ENCODE assay signal across 8 mouse cellular contexts in the genomic region with DNA sequence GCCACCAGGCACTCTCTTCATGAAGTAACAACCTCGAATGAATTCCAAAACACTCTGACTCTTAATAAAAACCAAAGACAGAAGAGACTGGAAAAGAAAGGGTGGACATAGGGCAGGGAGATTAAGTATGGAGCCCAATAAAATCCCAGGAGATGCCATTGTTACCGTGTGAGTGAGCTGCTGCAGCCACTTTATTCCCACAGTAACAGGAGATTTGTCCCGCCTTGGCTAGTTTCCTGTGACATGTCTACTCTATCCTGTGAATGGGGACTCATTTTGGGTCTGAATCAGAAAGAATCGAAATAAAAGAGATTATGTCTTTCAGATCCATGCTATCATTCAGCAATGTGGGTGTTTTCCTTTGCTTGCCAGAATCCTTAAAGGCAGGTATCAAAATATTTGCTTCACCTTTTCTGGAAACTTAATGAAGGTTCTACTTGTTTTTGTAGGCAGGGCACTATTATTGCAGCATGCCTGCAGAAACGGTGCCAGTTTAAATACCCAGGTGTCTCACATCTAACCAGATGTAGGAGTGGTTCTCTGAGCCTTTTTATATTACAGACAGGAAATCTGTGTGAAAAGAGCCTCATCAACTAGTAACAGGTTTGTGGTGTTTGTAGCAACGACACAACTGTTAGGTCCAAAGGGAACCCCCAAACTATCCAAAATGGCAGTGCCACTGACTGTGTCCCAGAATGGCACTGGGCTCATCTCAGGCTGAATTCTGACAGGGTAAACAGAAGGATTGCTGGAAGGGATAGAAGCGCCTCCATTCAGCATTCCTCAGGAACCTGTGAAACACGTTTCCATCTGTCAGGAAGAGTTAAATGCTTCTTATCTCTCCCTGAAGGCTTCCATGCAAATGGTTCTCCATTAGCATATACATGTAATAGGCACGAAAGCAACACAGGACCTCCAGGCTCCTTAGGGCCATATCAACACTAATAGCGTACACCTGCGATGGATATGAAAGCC. TPM values are rescaled to one million over a fixed set of nuclear protein-coding genes. Genes with fewer than 3 reads are reported as not detected.
A peak's percentile ranks its signal among the peaks of the same experiment; 100 is the strongest.
DNase-seq lines count a peak whose midpoint lies in the region; ATAC-seq and TF ChIP-seq lines count a peak whose summit lies in the region.

No protein-coding gene starts in this region.

- DNase-seq in heart, postnatal 4 days: no peak
- peak; percentile 69 for DNase-seq in CD4-positive, CD25-positive, alpha-beta regulatory T cell, adult 2 months (ENCODE audit: low read depth, low spot score)
- no peak for DNase-seq in adrenal gland, adult (ENCODE audit: inconsistent age in 2 of 2, low spot score in 1 of 2)
- no peak for DNase-seq in gastrocnemius, postnatal 25 days

- H3K27me3 ChIP-seq in heart, embryonic 14.5 days (ENCODE audit: control insufficient read depth, insufficient read depth, low read length): no peaks in the 10 kb centered on the region
- no peaks in the 10 kb centered on the region for H3K27me3 ChIP-seq in limb, embryonic 15.5 days

- no peak for ATAC-seq in heart, embryonic 14.5 days (ENCODE audit: insufficient number of reproducible peaks, insufficient read depth, low FRiP score, low read depth)
- ATAC-seq in limb, embryonic 15.5 days (ENCODE audit: insufficient number of reproducible peaks, low FRiP score, low TSS enrichment, low read depth): no peak
- ATAC-seq in megakaryocyte-erythroid progenitor cell, adult 5-6 weeks (replicated peaks; ENCODE audit: low FRiP score, low TSS enrichment, poor library complexity, severe bottlenecking): no peak

- TF ChIP-seq POLR2A in embryonic fibroblast, embryonic 13.5 days (IDR thresholded peaks at IDR 0.05; ENCODE audit: low read depth, low read length): no peak

- H3K9ac ChIP-seq in heart, embryonic 14.5 days (ENCODE audit: low read length): peak overlapping the region; percentile 71; the same call in 1 of the 2 replicates
- no peak overlapping the region for H3K9ac ChIP-seq in limb, embryonic 15.5 days

- WGBS in heart, embryonic 14.5 days: 54% methylated on average over 11 of the region's 11 CpGs
- WGBS in limb, embryonic 15.5 days: 23% methylated on average over 11 of the region's 11 CpGs

- H3K9me3 ChIP-seq in heart, embryonic 14.5 days (ENCODE audit: control insufficient read depth, low read length): no peaks in the 10 kb centered on the region
- H3K9me3 ChIP-seq in limb, embryonic 15.5 days: no peaks in the 10 kb centered on the region

- no peak for TF ChIP-seq CTCF in embryonic fibroblast, embryonic 13.5 days (IDR thresholded peaks at IDR 0.05; ENCODE audit: borderline replicate concordance, insufficient read depth, low read length)

- peak overlapping the region; percentile 95 to 99 for H3K27ac ChIP-seq in heart, embryonic 14.5 days (replicated peaks in 1 of 2; ENCODE audit: control insufficient read depth in 1 of 2, insufficient read depth in 1 of 2, low read depth in 2 of 2, low read length in 2 of 2)
- H3K27ac ChIP-seq in embryonic fibroblast, embryonic 13.5 days (ENCODE audit: insufficient read depth, low read length): peak overlapping the region; percentile 88
- peak overlapping the region; percentile 94 for H3K27ac ChIP-seq in limb, embryonic 15.5 days

- no peak overlapping the region for H3K4me2 ChIP-seq in heart, embryonic 14.5 days (ENCODE audit: low read length)
- no peak overlapping the region for H3K4me2 ChIP-seq in limb, embryonic 15.5 days

- no peaks in the 10 kb centered on the region for H3K36me3 ChIP-seq in heart, embryonic 14.5 days (ENCODE audit: control insufficient read depth, insufficient read depth, low read length)
- no peaks in the 10 kb centered on the region for H3K36me3 ChIP-seq in limb, embryonic 15.5 days

- H3K4me1 ChIP-seq in heart, embryonic 14.5 days (ENCODE audit: control insufficient read depth in 2 of 2, insufficient read depth in 2 of 2, low read length in 2 of 2): peaks cover 17 to 35% of the 10 kb centered on the region in 2 experiments
- H3K4me1 ChIP-seq in embryonic fibroblast, embryonic 13.5 days (ENCODE audit: control insufficient read depth, insufficient read depth, low read length): peaks cover 8% of the 10 kb centered on the region
- H3K4me1 ChIP-seq in limb, embryonic 15.5 days: peaks cover 36% of the 10 kb centered on the region

- H3K4me3 ChIP-seq in heart, embryonic 14.5 days (ENCODE audit: control insufficient read depth in 1 of 2, insufficient read depth in 1 of 2, low read depth in 1 of 2, low read length in 2 of 2): no peak overlapping the region
- H3K4me3 ChIP-seq in embryonic fibroblast, embryonic 13.5 days (ENCODE audit: insufficient read depth, low read length): no peak overlapping the region
- no peak overlapping the region for H3K4me3 ChIP-seq in limb, embryonic 15.5 days

RNA-seq across cellular contexts. Expression of a gene that starts 55.5 kb away (rescaled TPM):
- polyA plus RNA-seq in heart, embryonic 14.5 days (2014; fragmentation: Nextera tagmentation; extraction: Ambion mirVana): 46.9 and 53.0 TPM in 2 replicates
- 10 to 100 TPM; 57.3 to 61.0 TPM for total RNA-seq in heart, postnatal 4 days (2021)
- polyA plus RNA-seq in embryonic fibroblast, embryonic 13.5 days (2011; ENCODE audit: insufficient read length, low read depth, missing spikeins): 45.2 and 51.4 TPM in 2 replicates
- polyA plus RNA-seq in limb, embryonic 15.5 days (2015; fragmentation: Nextera tagmentation; extraction: Ambion mirVana): 48.6 and 51.7 TPM in 2 replicates
- total RNA-seq in megakaryocyte-erythroid progenitor cell, adult 5-6 weeks (2014; fragmentation: Nextera tagmentation): 48.8 and 57.3 TPM in 2 replicates
- total RNA-seq in megakaryocyte-erythroid progenitor cell, adult 5-6 weeks (2017): 101 and 150 TPM in 2 replicates
- total RNA-seq in gastrocnemius, postnatal 25 days (2021): 10 to 100 TPM; 30.2 to 38.4 TPM
